Mouse (Mus musculus) cerebellum, adult 2 months (tissue): ENCODE measurements at regions not wholly inside any gene's neighbourhood (a gene's known extent, or its start where the extent isn't known, plus 50 kb on each side); places are given as distances from the start of the nearest gene placed in this dataset.

ENCODE experiments used
- CTCF ChIP-seq: fragments of 200-500 bp; IDR thresholded peaks from 2 replicates; pipeline ENCODE4 v1.5.1; 2011; ENCODE audit warnings: low read depth, mild to moderate bottlenecking, control low read depth, low read length, moderate library complexity, borderline replicate concordance; ENCODE audit not compliant: insufficient read depth
- POLR2A ChIP-seq: fragments of 200-500 bp; IDR thresholded peaks from 2 replicates; pipeline ENCODE4 v1.6.1; 2011; ENCODE audit warnings: low read length, control low read depth, borderline replicate concordance; ENCODE audit not compliant: insufficient read depth

DNA sequence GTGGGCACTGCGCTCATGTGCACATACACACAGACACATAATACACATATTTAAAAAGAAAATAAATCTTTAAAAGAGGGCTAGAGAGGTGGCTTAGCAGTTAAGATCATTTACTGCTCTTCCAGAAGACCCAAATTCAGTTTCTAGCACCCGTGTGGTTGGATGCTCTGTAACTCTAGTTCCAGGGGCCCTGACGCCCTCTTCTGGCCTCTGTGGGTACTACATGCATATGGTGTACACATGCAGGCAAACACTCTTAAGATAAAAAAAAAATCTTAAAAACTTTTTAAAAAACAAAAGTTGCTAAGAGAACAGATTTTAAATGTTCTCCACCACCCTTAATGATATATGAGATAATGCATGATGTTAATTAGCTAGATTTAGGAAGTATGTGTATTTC is 514.2 kb downstream of the Tmem132b start:
- TF ChIP-seq CTCF, result no peak
- TF ChIP-seq POLR2A, result no peak
